Mouse (Mus musculus): ENCODE measurements around the gene Olfr844. TPM values are rescaled to one million over a fixed set of nuclear protein-coding genes. Genes with fewer than 3 reads are reported as not detected.

Olfr844 gene
- polyA plus RNA-seq (2012; ENCODE audit: insufficient read depth, low replicate concordance): not detected in 2 replicates

DNA sequence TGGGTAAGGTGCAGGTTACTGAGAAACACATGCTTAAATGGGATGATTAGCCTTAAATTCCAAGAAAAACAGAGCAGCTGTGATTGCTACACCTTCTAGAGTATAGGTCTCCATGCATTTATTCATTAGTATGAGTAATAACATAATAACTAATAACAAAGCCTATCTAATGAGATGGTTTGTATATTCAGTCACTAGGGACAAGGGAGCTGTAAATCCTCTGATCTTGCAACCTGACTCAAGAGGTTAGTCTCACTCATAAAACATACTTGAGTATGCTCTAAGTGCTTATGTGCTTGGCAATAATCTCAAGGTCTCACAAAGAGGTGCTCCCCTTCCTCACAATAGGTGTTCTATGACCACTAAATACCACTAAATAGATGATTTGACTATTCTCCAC, at the start of gene Olfr844:
TSS of gene Olfr844 (plus strand) at position 301 of the 400 bp plus-strand sequence.
- Histone ChIP-seq H3K36me3 (replicated peaks; ENCODE audit: low read length) (no peaks in the 10 kb centered on the region), H3K4me3 (replicated peaks) (no peak within 1 kb of the TSS), H3K9me3 (no peaks in the 10 kb centered on the region), H3K4me1 (no peaks in the 10 kb centered on the region), H3K27me3 (replicated peaks) (no peaks in the 10 kb centered on the region)
- no peak for TF ChIP-seq FLI1 (IDR thresholded peaks at IDR 0.05; ENCODE audit: low read length)
- no peak for TF ChIP-seq GATA1 (IDR thresholded peaks at IDR 0.05; ENCODE audit: borderline replicate concordance, low read length)

DNA sequence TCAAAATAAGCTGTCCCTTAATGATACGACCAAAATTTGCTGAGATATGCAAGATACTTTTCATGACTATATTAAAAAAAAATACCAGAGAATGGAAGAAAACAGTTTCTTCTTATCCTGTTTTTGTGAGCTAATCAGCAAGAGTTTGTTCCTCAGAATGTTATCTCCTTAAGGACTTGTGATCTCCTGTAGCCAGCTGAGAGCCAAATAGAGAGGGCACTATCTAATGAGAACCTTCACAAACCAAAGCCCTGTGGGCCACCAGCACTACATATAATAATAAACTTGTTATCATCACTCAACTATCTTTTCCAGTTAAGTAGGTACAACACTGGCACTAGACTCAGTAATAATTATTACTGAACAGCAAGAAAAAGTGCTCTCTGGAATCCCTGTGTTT, 20.0 kb downstream of the Olfr844 start, which contains the start of gene Olfr845:
TSS of gene Olfr845 (plus strand) at position 301 of the 400 bp plus-strand sequence.
- H3K9me3 ChIP-seq: no peaks in the 10 kb centered on the region
- H3K4me3 ChIP-seq (replicated peaks): no peak within 1 kb of the TSS
- no peaks in the 10 kb centered on the region for H3K27me3 ChIP-seq (replicated peaks)
- no peaks in the 10 kb centered on the region for H3K36me3 ChIP-seq (replicated peaks; ENCODE audit: low read length)
- no peaks in the 10 kb centered on the region for H3K4me1 ChIP-seq
- TF ChIP-seq GATA1 (IDR thresholded peaks at IDR 0.05; ENCODE audit: borderline replicate concordance, low read length) (no peak), FLI1 (IDR thresholded peaks at IDR 0.05; ENCODE audit: low read length) (no peak)

DNA sequence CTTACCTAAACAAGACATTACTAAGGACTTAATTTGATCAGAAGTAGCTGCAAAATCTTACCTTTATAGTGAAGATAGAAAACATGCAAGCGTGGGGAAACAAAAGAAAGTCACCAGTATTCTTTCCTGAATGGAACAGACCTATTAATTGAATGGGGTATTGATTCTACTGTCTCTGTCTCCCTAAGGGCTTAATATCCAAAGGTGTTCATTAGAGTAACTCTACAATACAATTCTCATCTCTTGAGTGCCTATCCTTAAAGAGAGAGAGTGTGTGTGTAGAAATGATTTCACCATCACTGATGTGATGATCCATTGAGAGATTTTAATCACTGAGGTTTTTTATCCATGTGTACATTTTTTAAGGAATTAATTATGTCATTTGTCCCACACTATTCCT, 47.8 kb downstream of the Olfr844 start, which contains the start of gene Olfr846:
TSS of gene Olfr846 (minus strand) at position 101 of the 400 bp plus-strand sequence.
- TF ChIP-seq GATA1 (IDR thresholded peaks at IDR 0.05; ENCODE audit: borderline replicate concordance, low read length) (no peak), FLI1 (IDR thresholded peaks at IDR 0.05; ENCODE audit: low read length) (no peak)
- Histone ChIP-seq H3K4me1 (no peaks in the 10 kb centered on the region), H3K9me3 (no peaks in the 10 kb centered on the region), H3K36me3 (replicated peaks; ENCODE audit: low read length) (no peaks in the 10 kb centered on the region), H3K27me3 (replicated peaks) (no peaks in the 10 kb centered on the region), H3K4me3 (replicated peaks) (no peak within 1 kb of the TSS)

Other genes with a start within 250 kb of the Olfr844 start
- gene Olfr836, start 196.0 kb upstream of the Olfr844 start, polyA plus RNA-seq (2012; ENCODE audit: insufficient read depth, low replicate concordance): not detected in 2 replicates
- not detected in 2 replicates for gene Olfr837, start 180.0 kb upstream of the Olfr844 start, polyA plus RNA-seq (2012; ENCODE audit: insufficient read depth, low replicate concordance)
- gene Olfr839-ps1, start 139.0 kb upstream of the Olfr844 start, polyA plus RNA-seq (2012; ENCODE audit: insufficient read depth, low replicate concordance): not detected in 2 replicates
- gene Olfr843, start 64.4 kb upstream of the Olfr844 start, polyA plus RNA-seq (2012; ENCODE audit: insufficient read depth, low replicate concordance): not detected in 2 replicates
- not detected in 2 replicates for gene Olfr845, start 20.1 kb downstream of the Olfr844 start, polyA plus RNA-seq (2012; ENCODE audit: insufficient read depth, low replicate concordance)
- gene Olfr846, start 47.7 kb downstream of the Olfr844 start, polyA plus RNA-seq (2012; ENCODE audit: insufficient read depth, low replicate concordance): not detected in 2 replicates
- not detected in 2 replicates for gene Olfr847, start 62.3 kb downstream of the Olfr844 start, polyA plus RNA-seq (2012; ENCODE audit: insufficient read depth, low replicate concordance)
- gene Olfr849, start 123.9 kb downstream of the Olfr844 start, polyA plus RNA-seq (2012; ENCODE audit: insufficient read depth, low replicate concordance): not detected in 2 replicates
- gene Olfr850, start 161.9 kb downstream of the Olfr844 start, polyA plus RNA-seq (2012; ENCODE audit: insufficient read depth, low replicate concordance): not detected in 2 replicates
- gene Olfr851, start 176.9 kb downstream of the Olfr844 start, polyA plus RNA-seq (2012; ENCODE audit: insufficient read depth, low replicate concordance): not detected in 2 replicates
- not detected in 2 replicates for gene Olfr853, start 224.7 kb downstream of the Olfr844 start, polyA plus RNA-seq (2012; ENCODE audit: insufficient read depth, low replicate concordance)

All from megakaryocyte, embryonic 14.5 days (primary cell).